Mouse (Mus musculus): ENCODE measurements around the gene 1700061G19Rik. TPM values are rescaled to one million over a fixed set of nuclear protein-coding genes. Genes with fewer than 3 reads are reported as not detected.

The 1700061G19Rik gene
- total RNA-seq, 2 experiments from 2014 or later: 0.07 TPM; not detected in 1

- ATAC-seq (replicated peaks; ENCODE audit: poor library complexity): no peak
These were observed 41.9 kb downstream of the 1700061G19Rik start for GRCm38 (mm10) chr17:56917166-56917565.

- ATAC-seq (replicated peaks; ENCODE audit: poor library complexity): no peak
These were observed 44.4 kb downstream of the 1700061G19Rik start for GRCm38 (mm10) chr17:56919725-56920124.

GRCm38 (mm10) chr17:56925998-56926397, 50.7 kb downstream of the 1700061G19Rik start:
- no peak for ATAC-seq (replicated peaks; ENCODE audit: poor library complexity)

- ATAC-seq (replicated peaks; ENCODE audit: poor library complexity): peak; percentile 36
These were observed 53.8 kb downstream of the 1700061G19Rik start for GRCm38 (mm10) chr17:56929101-56929500.

- ATAC-seq (replicated peaks; ENCODE audit: poor library complexity): peak; percentile 63
These were observed 54.3 kb downstream of the 1700061G19Rik start for GRCm38 (mm10) chr17:56929530-56929929.

- peak; percentile 54 for ATAC-seq (replicated peaks; ENCODE audit: poor library complexity)
These were observed 54.7 kb downstream of the 1700061G19Rik start for GRCm38 (mm10) chr17:56930026-56930425.

- no peak for ATAC-seq (replicated peaks; ENCODE audit: poor library complexity)
These were observed 58.1 kb downstream of the 1700061G19Rik start for GRCm38 (mm10) chr17:56933395-56933794.

- peak; percentile 5; the same call in 1 of the 2 replicates for ATAC-seq (replicated peaks; ENCODE audit: poor library complexity)
These were observed 59.5 kb downstream of the 1700061G19Rik start for GRCm38 (mm10) chr17:56934545-56935330.

- peak; percentile 94 for ATAC-seq (replicated peaks; ENCODE audit: poor library complexity)
These were observed 60.3 kb downstream of the 1700061G19Rik start, which contains the start of gene Mllt1 for GRCm38 (mm10) chr17:56935363-56936131. Gene Mllt1 (minus strand): TSS chr17:56935415.

GRCm38 (mm10) chr17:56936731-56937130, 61.5 kb downstream of the 1700061G19Rik start:
- ATAC-seq (replicated peaks; ENCODE audit: poor library complexity): no peak

Other genes starting within 250 kb of the 1700061G19Rik start
- 19.4 and 23.1 TPM in 2 replicates for gene Lonp1, start 248.6 kb upstream of the 1700061G19Rik start, total RNA-seq (2015)
- 68.8 and 83.6 TPM in 2 replicates for gene Lonp1, start 248.6 kb upstream of the 1700061G19Rik start, total RNA-seq (2017)
- 1.1 TPM in 1 of 2 replicates, not detected in the other for gene Catsperd, start 247.3 kb upstream of the 1700061G19Rik start, total RNA-seq (2015)
- gene Catsperd, start 247.3 kb upstream of the 1700061G19Rik start, total RNA-seq (2017): 0.17 and 0.51 TPM in 2 replicates
- 24.8 and 34.3 TPM in 2 replicates for gene Ranbp3, start 202.2 kb upstream of the 1700061G19Rik start, total RNA-seq (2015)
- gene Ranbp3, start 202.2 kb upstream of the 1700061G19Rik start, total RNA-seq (2017): 63.3 and 72.8 TPM in 2 replicates
- gene Ndufa11, start 157.7 kb upstream of the 1700061G19Rik start, total RNA-seq (2015): 102 and 151 TPM in 2 replicates
- 92.1 and 131 TPM in 2 replicates for gene Ndufa11, start 157.7 kb upstream of the 1700061G19Rik start, total RNA-seq (2017)
- 8.5 and 12.5 TPM in 2 replicates for gene Vmac, start 157.5 kb upstream of the 1700061G19Rik start, total RNA-seq (2015)
- 4.2 and 6.5 TPM in 2 replicates for gene Vmac, start 157.5 kb upstream of the 1700061G19Rik start, total RNA-seq (2017)
- not detected in 2 replicates for gene Nrtn, start 117.9 kb upstream of the 1700061G19Rik start, total RNA-seq (2015)
- gene Nrtn, start 117.9 kb upstream of the 1700061G19Rik start, total RNA-seq (2017): not detected in 2 replicates
- gene Dus3l, start 110.7 kb upstream of the 1700061G19Rik start, total RNA-seq (2015): 11.2 and 11.7 TPM in 2 replicates
- 19.2 and 20.4 TPM in 2 replicates for gene Dus3l, start 110.7 kb upstream of the 1700061G19Rik start, total RNA-seq (2017)
- gene Prr22, start 105.2 kb upstream of the 1700061G19Rik start, total RNA-seq (2015): 2.0 and 3.2 TPM in 2 replicates
- 0.92 and 1.6 TPM in 2 replicates for gene Prr22, start 105.2 kb upstream of the 1700061G19Rik start, total RNA-seq (2017)
- gene Rfx2, start 44.5 kb upstream of the 1700061G19Rik start, total RNA-seq (2015): 6.4 and 8.8 TPM in 2 replicates
- 4.8 and 5.0 TPM in 2 replicates for gene Rfx2, start 44.5 kb upstream of the 1700061G19Rik start, total RNA-seq (2017)
- gene Acsbg2, start 1.0 kb upstream of the 1700061G19Rik start, total RNA-seq (2015): not detected in 2 replicates
- gene Acsbg2, start 1.0 kb upstream of the 1700061G19Rik start, total RNA-seq (2017): not detected in 2 replicates
- gene Mllt1, start 59.9 kb downstream of the 1700061G19Rik start, total RNA-seq (2015): 15.5 and 18.2 TPM in 2 replicates
- 18.2 and 20.7 TPM in 2 replicates for gene Mllt1, start 59.9 kb downstream of the 1700061G19Rik start, total RNA-seq (2017)
- not detected in 2 replicates for gene Acer1, start 106.6 kb downstream of the 1700061G19Rik start, total RNA-seq (2015)
- not detected in 2 replicates for gene Acer1, start 106.6 kb downstream of the 1700061G19Rik start, total RNA-seq (2017)
- 61.2 and 75.2 TPM in 2 replicates for gene Clpp, start 114.8 kb downstream of the 1700061G19Rik start, total RNA-seq (2015)
- 80.5 and 84.9 TPM in 2 replicates for gene Clpp, start 114.8 kb downstream of the 1700061G19Rik start, total RNA-seq (2017)
- gene Alkbh7, start 121.9 kb downstream of the 1700061G19Rik start, total RNA-seq (2015): 15.1 and 16.6 TPM in 2 replicates
- 15.0 and 19.8 TPM in 2 replicates for gene Alkbh7, start 121.9 kb downstream of the 1700061G19Rik start, total RNA-seq (2017)
- not detected in 2 replicates for gene Pspn, start 124.5 kb downstream of the 1700061G19Rik start, total RNA-seq (2015)
- gene Pspn, start 124.5 kb downstream of the 1700061G19Rik start, total RNA-seq (2017): not detected in 2 replicates
- gene Gtf2f1, start 135.8 kb downstream of the 1700061G19Rik start, total RNA-seq (2015): 52.8 and 61.1 TPM in 2 replicates
- 120 and 142 TPM in 2 replicates for gene Gtf2f1, start 135.8 kb downstream of the 1700061G19Rik start, total RNA-seq (2017)
- not detected in 2 replicates for gene Gm17949, start 136.0 kb downstream of the 1700061G19Rik start, total RNA-seq (2015)
- gene Gm17949, start 136.0 kb downstream of the 1700061G19Rik start, total RNA-seq (2017): not detected in 2 replicates
- 99.5 and 107 TPM in 2 replicates for gene Khsrp, start 156.0 kb downstream of the 1700061G19Rik start, total RNA-seq (2015)
- gene Khsrp, start 156.0 kb downstream of the 1700061G19Rik start, total RNA-seq (2017): 68.5 and 89.2 TPM in 2 replicates
- gene Slc25a41, start 166.2 kb downstream of the 1700061G19Rik start, total RNA-seq (2015): not detected in 2 replicates
- gene Slc25a41, start 166.2 kb downstream of the 1700061G19Rik start, total RNA-seq (2017): not detected in 2 replicates
- not detected in 2 replicates for gene Crb3, start 183.6 kb downstream of the 1700061G19Rik start, total RNA-seq (2015)
- gene Crb3, start 183.6 kb downstream of the 1700061G19Rik start, total RNA-seq (2017): not detected in 2 replicates
- gene Slc25a23, start 184.4 kb downstream of the 1700061G19Rik start, total RNA-seq (2015): 10.9 and 13.4 TPM in 2 replicates
- gene Slc25a23, start 184.4 kb downstream of the 1700061G19Rik start, total RNA-seq (2017): 1.6 and 2.0 TPM in 2 replicates
- 7.6 and 11.5 TPM in 2 replicates for gene Dennd1c, start 203.0 kb downstream of the 1700061G19Rik start, total RNA-seq (2015)
- 3.5 and 8.8 TPM in 2 replicates for gene Dennd1c, start 203.0 kb downstream of the 1700061G19Rik start, total RNA-seq (2017)
- gene Tubb4a, start 212.3 kb downstream of the 1700061G19Rik start, total RNA-seq (2015): not detected in 2 replicates
- 0.12 TPM in 1 of 2 replicates, not detected in the other for gene Tubb4a, start 212.3 kb downstream of the 1700061G19Rik start, total RNA-seq (2017)
- 1.2 and 2.2 TPM in 2 replicates for gene Tnfsf9, start 229.8 kb downstream of the 1700061G19Rik start, total RNA-seq (2015)
- gene Tnfsf9, start 229.8 kb downstream of the 1700061G19Rik start, total RNA-seq (2017): 0.27 and 0.29 TPM in 2 replicates